ENCODE assay signal across 9 mouse cellular contexts in the genomic region with DNA sequence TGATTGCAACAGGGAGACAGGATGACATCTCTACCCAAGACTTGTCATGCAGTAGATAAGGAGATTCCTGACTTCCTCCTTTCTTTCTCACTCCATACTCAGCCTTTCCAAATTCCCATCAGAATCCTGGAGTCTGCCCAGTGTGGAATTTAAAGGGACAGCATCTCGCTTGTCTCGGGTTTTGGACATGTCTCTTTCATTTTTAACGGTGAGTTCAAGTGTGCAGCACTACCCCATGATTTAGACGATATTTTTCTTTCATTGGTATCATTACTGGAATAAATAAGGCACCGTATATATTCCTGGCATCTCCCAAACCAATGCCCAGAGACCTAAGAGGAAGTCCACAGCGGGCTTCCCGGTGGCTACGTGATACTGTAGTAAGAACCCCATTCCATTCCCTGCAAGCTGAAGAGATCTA. TPM values are rescaled to one million over a fixed set of nuclear protein-coding genes. Genes with fewer than 3 reads are reported as not detected.
DNase-seq lines count a peak whose midpoint lies in the region; ATAC-seq and TF ChIP-seq lines count a peak whose summit lies in the region.
"Had no signal": no experiment of that assay in that cellular context is flagged by ENCODE, and none has a peak within 500 bp of the region (broad histone marks: within the 10 kb centered on the region; RNA-seq: fewer than 3 reads in every experiment).

No protein-coding gene starts in this region.

- H3K4me2 ChIP-seq in lung, embryonic 14.5 days: peak overlapping the region; percentile 73
- H3K4me2 ChIP-seq in hindbrain, embryonic 14.5 days (replicated peaks): peak overlapping the region; percentile 71
- H3K4me2 ChIP-seq in neural tube, embryonic 12.5 days (replicated peaks): peak overlapping the region; percentile 92

- no peaks in the 10 kb centered on the region for H3K9me3 ChIP-seq in lung, embryonic 14.5 days (ENCODE audit: low read depth, low read length)
- H3K9me3 ChIP-seq in hindbrain, embryonic 14.5 days (ENCODE audit: control insufficient read depth, low read length): no peaks in the 10 kb centered on the region
- no peaks in the 10 kb centered on the region for H3K9me3 ChIP-seq in neural tube, embryonic 12.5 days

- H3K4me3 ChIP-seq in lung, embryonic 14.5 days (ENCODE audit: low read depth, low read length): peak overlapping the region; percentile 57
- H3K4me3 ChIP-seq in cortical plate, adult 2 months (ENCODE audit: insufficient read depth, low read length): peak overlapping the region; percentile 91
- peak overlapping the region; percentile 58 for H3K4me3 ChIP-seq in hindbrain, embryonic 14.5 days (replicated peaks; ENCODE audit: low read length)
- peak overlapping the region; percentile 63 for H3K4me3 ChIP-seq in neural tube, embryonic 12.5 days

- no peak for TF ChIP-seq CTCF in lung, embryonic 14.5 days (IDR thresholded peaks at IDR 0.05; ENCODE audit: low read depth)
- no peak for TF ChIP-seq CTCF in cortical plate, adult 2 months (IDR thresholded peaks at IDR 0.05; ENCODE audit: extremely low read depth, insufficient read depth, low read length)

- H3K27ac ChIP-seq in lung, embryonic 14.5 days (ENCODE audit: low read depth): no peak overlapping the region
- peak overlapping the region; percentile 91 for H3K27ac ChIP-seq in cortical plate, adult 2 months (ENCODE audit: insufficient read depth, low read length)
- peak overlapping the region; percentile 67 for H3K27ac ChIP-seq in hindbrain, embryonic 14.5 days
- no peak overlapping the region for H3K27ac ChIP-seq in neural tube, embryonic 12.5 days

- 9% methylated on average over 8 of the region's 8 CpGs for WGBS in lung, embryonic 14.5 days
- WGBS in hindbrain, embryonic 14.5 days: 9% methylated on average over 8 of the region's 8 CpGs
- WGBS in neural tube, embryonic 12.5 days: 9% methylated on average over 8 of the region's 8 CpGs

- no peaks in the 10 kb centered on the region for H3K36me3 ChIP-seq in lung, embryonic 14.5 days (ENCODE audit: insufficient read depth)
- no peaks in the 10 kb centered on the region for H3K36me3 ChIP-seq in hindbrain, embryonic 14.5 days (replicated peaks; ENCODE audit: control insufficient read depth, insufficient read depth)
- no peaks in the 10 kb centered on the region for H3K36me3 ChIP-seq in neural tube, embryonic 12.5 days

- H3K4me1 ChIP-seq in lung, embryonic 14.5 days (ENCODE audit: insufficient read depth): no peaks in the 10 kb centered on the region
- no peaks in the 10 kb centered on the region for H3K4me1 ChIP-seq in cortical plate, adult 2 months (ENCODE audit: control insufficient read depth, insufficient read depth, low read length)
- 0 out of 2 replicates have a peak, but pooled peaks cover 4% of the 10 kb centered on the region for H3K4me1 ChIP-seq in hindbrain, embryonic 14.5 days (replicated peaks; ENCODE audit: control insufficient read depth, insufficient read depth, low read length)
- 0 out of 2 replicates have a peak, but pooled peaks cover 7% of the 10 kb centered on the region for H3K4me1 ChIP-seq in neural tube, embryonic 12.5 days

- ATAC-seq in lung, embryonic 14.5 days (ENCODE audit: insufficient read depth): peak; percentile 25; the same call in 1 of the 2 replicates
- no peak for ATAC-seq in hindbrain, embryonic 14.5 days (ENCODE audit: low FRiP score)
- ATAC-seq in neural tube, embryonic 12.5 days (ENCODE audit: low FRiP score, low read depth): peak; percentile 10; the same call in 1 of the 2 replicates

- TF ChIP-seq POLR2A in cortical plate, adult 2 months (IDR thresholded peaks at IDR 0.05; ENCODE audit: extremely low read depth, insufficient read depth, low read length): no peak

- no peaks in the 10 kb centered on the region for H3K27me3 ChIP-seq in lung, embryonic 14.5 days (ENCODE audit: insufficient read depth, low read length)
- H3K27me3 ChIP-seq in hindbrain, embryonic 14.5 days (ENCODE audit: control insufficient read depth, insufficient read depth, low read length): 0 out of 2 replicates have a peak, but pooled peaks cover 5% of the 10 kb centered on the region
- H3K27me3 ChIP-seq in neural tube, embryonic 12.5 days (replicated peaks): 0 out of 2 replicates have a peak, but pooled peaks cover 7% of the 10 kb centered on the region

- peak; percentile 51 for DNase-seq in lung, embryonic 14.5 days
- DNase-seq in lung, postnatal 36 days: no peak
- no peak for DNase-seq in hindbrain, embryonic 14.5 days (ENCODE audit: low spot score)
- no peak for DNase-seq in embryo, embryonic 11 days
- no peak for DNase-seq in frontal cortex, postnatal 14 days (ENCODE audit: low spot score in 2 of 2)
- DNase-seq in kidney, adult 9 months: no peak
- DNase-seq: lung, postnatal 14 days had no signal

- peak overlapping the region; percentile 53 for H3K9ac ChIP-seq in lung, embryonic 14.5 days
- H3K9ac ChIP-seq in hindbrain, embryonic 14.5 days: peak overlapping the region; percentile 67
- peak overlapping the region; percentile 57 for H3K9ac ChIP-seq in neural tube, embryonic 12.5 days

RNA-seq across cellular contexts. Expression of a gene that starts 1.1 kb away (rescaled TPM):
- polyA plus RNA-seq in lung, embryonic 14.5 days (2014; fragmentation: Nextera tagmentation; extraction: Ambion mirVana): 16.5 and 16.8 TPM in 2 replicates
- 122 and 132 TPM in 2 replicates for polyA plus RNA-seq in cortical plate, adult 2 months (2012; rRNA removed)
- 80.9 and 85.5 TPM in 2 replicates for polyA plus RNA-seq in hindbrain, embryonic 14.5 days (2014; fragmentation: Nextera tagmentation; extraction: Ambion mirVana)
- 17.5 and 20.8 TPM in 2 replicates for polyA plus RNA-seq in neural tube, embryonic 12.5 days (2016; fragmentation: Nextera tagmentation; extraction: Ambion mirVana)

Comparison
In these comparisons a context has a peak if more than half of its experiments do, and no peak if none do; other contexts are left out.
1. H3K27ac ChIP-seq: peak in cortical plate, adult 2 months (single experiment) and hindbrain, embryonic 14.5 days (single experiment); none in lung, embryonic 14.5 days (single experiment) and neural tube, embryonic 12.5 days (single experiment).
2. Peak in every context shown above with its lines, with median percentiles within 50 percentile points of each other: H3K4me2 ChIP-seq, H3K4me3 ChIP-seq and H3K9ac ChIP-seq.